Mouse (Mus musculus) heart, adult 18-20 months (tissue): ENCODE data around the gene Klhl13. TPM values are rescaled to one million over a fixed set of nuclear protein-coding genes. Genes with fewer than 3 reads are reported as not detected.
A peak's percentile ranks its signal among the peaks of the same experiment; 100 is the strongest.

Experiments used
- DNase-seq, 2 experiments: peaks; one replicate each; pipeline ENCODE4 v3.0.0; 2021 to 2022; ENCODE audit warnings: mixed read lengths in 1 of 2
- long read RNA-seq, 2 experiments: library from polyadenylated mRNA; stranded (forward); transcript quantifications; one replicate each; pipeline ENCODE4 v2.0.0; 2021
- total RNA-seq, 2 experiments: library from RNA; stranded (reverse); gene quantifications; 2 replicates each; pipeline ENCODE4 v1.2.3; 2021

The Klhl13 gene
- total RNA-seq, result 10 to 100 TPM; 14.6 to 20.2 TPM
- long read RNA-seq, experiment 1, partial matches to known transcripts, result 0 of 1 reads
- long read RNA-seq, experiment 1, other reads (novel, unspliced or antisense), result 1 of 1 reads
- long read RNA-seq, experiment 2, partial matches to known transcripts, result 1 of 7 reads
- long read RNA-seq, experiment 2, other reads (novel, unspliced or antisense), result 2 of 7 reads

GRCm38 (mm10) chrX:23364514-23365381 is at the start of gene Klhl13:
Gene Klhl13, minus strand, starts transcription at chrX:23365082.
- DNase-seq, result peak; percentile 77 to 82

GRCm38 (mm10) chrX:23409296-23410149 is 44.6 kb upstream of the Klhl13 start:
- peak; percentile 9 to 11 for DNase-seq

- DNase-seq, result no peak
These were observed 23.8 kb upstream of the Klhl13 start for GRCm38 (mm10) chrX:23388716-23389115.

- DNase-seq, result no peak
These were observed 1.4 kb downstream of the Klhl13 start for GRCm38 (mm10) chrX:23363441-23363840.

- DNase-seq, result no peak
These were observed 4.4 kb downstream of the Klhl13 start for GRCm38 (mm10) chrX:23360446-23360845.

GRCm38 (mm10) chrX:23350083-23350482 is 14.8 kb downstream of the Klhl13 start:
- no peak for DNase-seq

GRCm38 (mm10) chrX:23328116-23328515 is 36.8 kb downstream of the Klhl13 start:
- peak in 1 of 2 experiments; percentile 15 for DNase-seq

GRCm38 (mm10) chrX:23318857-23319256 is 46.0 kb downstream of the Klhl13 start:
- DNase-seq, result no peak

- peak; percentile 1 to 51 for DNase-seq
These were observed 68.8 kb downstream of the Klhl13 start for GRCm38 (mm10) chrX:23295952-23296598.

- DNase-seq, result no peak
These were observed 79.5 kb downstream of the Klhl13 start for GRCm38 (mm10) chrX:23285442-23285817.

GRCm38 (mm10) chrX:23284530-23285441 is 80.1 kb downstream of the Klhl13 start:
- DNase-seq, result peak in 1 of 2 experiments; percentile 5

- peak in 1 of 2 experiments; percentile 6 for DNase-seq
These were observed 97.3 kb downstream of the Klhl13 start for GRCm38 (mm10) chrX:23267601-23268000.

- no peak for DNase-seq
These were observed 116.1 kb downstream of the Klhl13 start for GRCm38 (mm10) chrX:23248752-23249151.
